Mouse (Mus musculus) activated CD4-positive, CD25-positive, alpha-beta regulatory T cell, adult 9 weeks (primary cell): ENCODE results near the gene Adprhl1. TPM values are rescaled to one million over a fixed set of nuclear protein-coding genes. Genes with fewer than 3 reads are reported as not detected.

Experiments
- polyA plus RNA-seq: library from polyadenylated mRNA; unstranded; fragments of 100-300 nt; shearing (Covaris generic); gene quantifications from one replicate; pipeline ENCODE4 v1.2.1, GENCODE M21; 2017

Adprhl1 gene
- not detected for polyA plus RNA-seq

DNA sequence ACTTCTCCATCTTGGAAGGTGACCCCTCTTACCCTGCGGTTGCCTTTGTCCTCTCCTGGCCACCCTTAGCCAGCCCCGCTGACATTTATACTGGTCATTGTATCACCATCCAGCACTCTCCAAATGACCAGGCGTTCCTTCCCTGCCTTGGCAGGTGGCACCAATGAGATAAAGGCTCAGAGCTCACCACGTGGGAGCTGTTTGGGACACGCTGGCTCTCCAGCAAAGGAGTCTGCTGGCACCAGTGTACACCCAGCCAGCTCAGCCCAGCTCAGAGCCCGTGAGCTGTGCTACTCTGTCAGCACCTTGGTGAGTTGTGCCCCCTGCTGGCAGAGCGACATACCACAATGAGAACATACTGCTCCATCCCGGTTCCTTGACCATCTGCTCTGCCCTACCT, at the start of gene Adprhl1:
Gene Adprhl1, minus strand, starts transcription at position 144 of the 400 bp plus-strand sequence.

DNA sequence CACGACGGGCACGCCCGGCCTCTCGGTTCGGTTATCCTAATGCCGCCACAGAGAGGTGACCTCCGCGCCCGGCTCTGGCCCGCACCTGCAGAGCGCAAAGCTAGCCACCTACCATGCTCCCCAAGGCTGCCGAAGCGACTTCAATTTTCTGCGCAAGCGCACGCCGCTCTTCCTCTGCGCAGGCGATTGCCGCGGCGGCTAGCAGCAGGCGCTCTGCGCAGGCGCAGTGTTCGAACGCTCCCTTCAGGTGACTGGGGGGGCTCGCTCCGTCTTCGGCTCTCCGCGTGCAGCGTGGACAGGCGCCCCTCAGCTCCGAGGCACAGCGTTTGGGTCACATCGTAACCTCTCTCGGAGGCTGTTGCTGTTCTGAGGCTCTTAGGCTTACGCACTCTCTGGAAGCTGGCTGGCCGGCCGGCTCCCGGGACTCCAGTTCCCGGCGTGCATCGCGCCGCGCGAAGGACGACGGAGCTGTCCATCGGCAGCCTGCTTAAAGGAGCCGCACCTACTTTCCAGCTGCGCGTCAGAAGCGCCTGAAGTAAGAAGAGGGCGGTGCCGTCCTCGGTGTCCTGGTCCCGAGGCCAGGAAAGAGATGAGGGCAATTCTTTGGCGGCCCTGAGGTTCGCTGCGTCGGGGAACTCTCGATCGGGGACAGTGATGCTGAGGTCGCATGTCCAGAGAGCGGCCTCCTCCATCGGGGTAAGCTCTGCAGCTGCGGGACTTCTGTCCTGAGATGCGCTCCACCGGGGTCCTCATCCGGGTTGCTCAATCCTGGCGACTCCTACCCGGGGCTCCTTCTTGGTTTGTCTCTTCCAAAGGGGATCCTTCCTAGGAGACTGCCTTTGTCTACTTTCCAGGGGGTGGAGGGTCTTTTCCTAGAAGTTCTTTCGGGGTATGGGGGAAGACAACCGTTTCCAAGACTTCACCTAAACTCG, 34.0 kb upstream of the Adprhl1 start, which contains the start of the genes Dcun1d2 and Tmco3:
Gene Dcun1d2, minus strand, starts transcription at position 440 of the 932 bp plus-strand sequence.
Gene Tmco3, plus strand, starts transcription at position 499 of the 932 bp plus-strand sequence.

GRCm38 (mm10) chr8:13200301-13201012, 53.5 kb downstream of the Adprhl1 start, which contains the start of gene Grtp1:
TSS of gene Grtp1 (minus strand) at chr8:13200620.

Other genes starting within 250 kb of the Adprhl1 start
- not detected for gene F7, start 228.1 kb downstream of the Adprhl1 start, polyA plus RNA-seq
- not detected for gene F10, start 216.9 kb downstream of the Adprhl1 start, polyA plus RNA-seq
- gene Proz, start 193.2 kb downstream of the Adprhl1 start, polyA plus RNA-seq = 3.4 TPM
- 45.5 TPM for gene Pcid2, start 148.7 kb downstream of the Adprhl1 start, polyA plus RNA-seq
- gene Cul4a, start 148.5 kb downstream of the Adprhl1 start, polyA plus RNA-seq = 32.1 TPM
- gene Lamp1, start 95.0 kb downstream of the Adprhl1 start, polyA plus RNA-seq = 9.1 TPM
- gene Grtp1, start 53.5 kb downstream of the Adprhl1 start, polyA plus RNA-seq = 2.5 TPM
- gene Dcun1d2, start 34.0 kb upstream of the Adprhl1 start, polyA plus RNA-seq = 39.7 TPM
- gene Tmco3, start 34.0 kb upstream of the Adprhl1 start, polyA plus RNA-seq = 36.7 TPM
- 45.8 TPM for gene Tfdp1, start 84.6 kb upstream of the Adprhl1 start, polyA plus RNA-seq
- gene Atp4b, start 142.7 kb upstream of the Adprhl1 start, polyA plus RNA-seq = not detected
- not detected for gene Grk1, start 150.9 kb upstream of the Adprhl1 start, polyA plus RNA-seq
- gene Tmem255b, start 181.0 kb upstream of the Adprhl1 start, polyA plus RNA-seq = not detected
- not detected for gene Gas6, start 240.3 kb upstream of the Adprhl1 start, polyA plus RNA-seq